In genomic region chr11:117871911-117872584, GRCm38 (mm10) we compare ENCODE assay signal across 9 mouse cellular contexts. TPM values are rescaled to one million over a fixed set of nuclear protein-coding genes. Genes with fewer than 3 reads are reported as not detected.
DNase-seq lines count a peak whose midpoint lies in the region; ATAC-seq lines count a peak whose summit lies in the region.
"Had no signal": no experiment of that assay in that cellular context is flagged by ENCODE, and none has a peak within 500 bp of the region (broad histone marks: within the 10 kb centered on the region; RNA-seq: fewer than 3 reads in every experiment).

No protein-coding gene starts in this region.

- intact Hi-C loops in gastrocnemius, postnatal 14 days (cut with DNase I; ENCODE audit: low total_unique reads), result loop anchor here (5.0 kb wide), 2 partner anchors 95 to 145 kb away; no protein-coding TSS in a partner anchor

- H3K4me3 ChIP-seq in lung, embryonic 15.5 days, result no peak overlapping the region
- no peak overlapping the region for H3K4me3 ChIP-seq in midbrain, embryonic 15.5 days

- no peak for ATAC-seq in lung, embryonic 15.5 days (ENCODE audit: borderline replicate concordance, extremely low read depth, low FRiP score, low TSS enrichment)
- no peak for ATAC-seq in midbrain, embryonic 15.5 days (replicated peaks)

- 52% methylated on average over 12 of the region's 12 CpGs for WGBS in lung, embryonic 15.5 days
- 65% methylated on average over 12 of the region's 12 CpGs for WGBS in midbrain, embryonic 15.5 days

- peak overlapping the region; percentile 97 for H3K4me2 ChIP-seq in lung, embryonic 15.5 days
- peak overlapping the region; percentile 74 for H3K4me2 ChIP-seq in midbrain, embryonic 15.5 days

- H3K27ac ChIP-seq in lung, embryonic 15.5 days, result no peak overlapping the region
- H3K27ac ChIP-seq in midbrain, embryonic 15.5 days, result no peak overlapping the region

- no peaks in the 10 kb centered on the region for H3K36me3 ChIP-seq in lung, embryonic 15.5 days
- H3K36me3 ChIP-seq in midbrain, embryonic 15.5 days (replicated peaks), result no peaks in the 10 kb centered on the region

- H3K4me1 ChIP-seq in lung, embryonic 15.5 days, result peaks cover 15% of the 10 kb centered on the region; the same call in 1 of the 2 replicates
- peaks cover 18% of the 10 kb centered on the region for H3K4me1 ChIP-seq in midbrain, embryonic 15.5 days

- H3K9ac ChIP-seq in lung, embryonic 15.5 days, result no peak overlapping the region
- no peak overlapping the region for H3K9ac ChIP-seq in midbrain, embryonic 15.5 days

- DNase-seq in lung, postnatal 14 days, result no peak
- DNase-seq in induced T-regulatory cell, adult 2 months (ENCODE audit: low read depth), result peak; percentile 95
- peak; percentile 95 for DNase-seq in thymus, postnatal 14 days
- no peak for DNase-seq in gastrocnemius, postnatal 14 days
- DNase-seq in right cerebral cortex, postnatal 25 days, result no peak
- DNase-seq in layer of hippocampus, adult 9-11 months, result no peak

- H3K27me3 ChIP-seq in lung, embryonic 15.5 days, result no peaks in the 10 kb centered on the region
- no peaks in the 10 kb centered on the region for H3K27me3 ChIP-seq in midbrain, embryonic 15.5 days (replicated peaks)

- H3K9me3 ChIP-seq in lung, embryonic 15.5 days, result no peaks in the 10 kb centered on the region
- no peaks in the 10 kb centered on the region for H3K9me3 ChIP-seq in midbrain, embryonic 15.5 days

RNA-seq across cellular contexts. Expression of gene Tha1, which starts 1.2 kb away (rescaled TPM):
- 5.0 and 5.4 TPM in 2 replicates for polyA plus RNA-seq in lung, embryonic 15.5 days (2015; fragmentation: Nextera tagmentation; extraction: Ambion mirVana)
- 5.3 and 5.6 TPM in 2 replicates for polyA plus RNA-seq in midbrain, embryonic 15.5 days (2015; fragmentation: Nextera tagmentation; extraction: Ambion mirVana)
- total RNA-seq in gastrocnemius, postnatal 14 days (2021), result 1 to 10 TPM; 5.8 to 7.5 TPM

RNA-seq across cellular contexts. Expression of gene Tmem235, which starts 11.5 kb away (rescaled TPM):
- polyA plus RNA-seq in lung, embryonic 15.5 days (2015; fragmentation: Nextera tagmentation; extraction: Ambion mirVana), result not detected in 2 replicates
- not detected in 2 replicates for polyA plus RNA-seq in midbrain, embryonic 15.5 days (2015; fragmentation: Nextera tagmentation; extraction: Ambion mirVana)
- total RNA-seq in gastrocnemius, postnatal 14 days (2021), result not detected
- polyA plus RNA-seq: liver, embryonic 16.5 days had no signal

RNA-seq across cellular contexts. Expression of gene Birc5, which starts 23.0 kb away (rescaled TPM):
- polyA plus RNA-seq in lung, embryonic 15.5 days (2015; fragmentation: Nextera tagmentation; extraction: Ambion mirVana), result 352 and 368 TPM in 2 replicates
- 29.4 and 32.8 TPM in 2 replicates for polyA plus RNA-seq in midbrain, embryonic 15.5 days (2015; fragmentation: Nextera tagmentation; extraction: Ambion mirVana)
- 1 to 10 TPM; 4.2 TPM for total RNA-seq in gastrocnemius, postnatal 14 days (2021)

RNA-seq across cellular contexts. Expression of gene Tk1, which starts 46.2 kb away (rescaled TPM):
- 145 and 147 TPM in 2 replicates for polyA plus RNA-seq in lung, embryonic 15.5 days (2015; fragmentation: Nextera tagmentation; extraction: Ambion mirVana)
- 15.3 and 19.7 TPM in 2 replicates for polyA plus RNA-seq in midbrain, embryonic 15.5 days (2015; fragmentation: Nextera tagmentation; extraction: Ambion mirVana)
- total RNA-seq in gastrocnemius, postnatal 14 days (2021), result 1 to 10 TPM; 5.4 to 5.8 TPM

RNA-seq across cellular contexts. Expression of gene Afmid, which starts 46.3 kb away (rescaled TPM):
- polyA plus RNA-seq in lung, embryonic 15.5 days (2015; fragmentation: Nextera tagmentation; extraction: Ambion mirVana), result 3.8 and 5.3 TPM in 2 replicates
- polyA plus RNA-seq in midbrain, embryonic 15.5 days (2015; fragmentation: Nextera tagmentation; extraction: Ambion mirVana), result 4.9 and 5.4 TPM in 2 replicates
- 1 to 10 TPM; 3.5 to 3.6 TPM for total RNA-seq in gastrocnemius, postnatal 14 days (2021)

Comparison
In these comparisons a context has a peak if more than half of its experiments do, and no peak if none do; other contexts are left out.
1. DNase-seq: peak in induced T-regulatory cell, adult 2 months (single experiment) and thymus, postnatal 14 days (single experiment); none in lung, postnatal 14 days (single experiment), gastrocnemius, postnatal 14 days (single experiment), right cerebral cortex, postnatal 25 days (single experiment) and layer of hippocampus, adult 9-11 months (single experiment).
2. RNA of gene Birc5, which starts 23.0 kb away (polyA plus RNA-seq): 352 to 368 TPM in lung, embryonic 15.5 days; 29.4 to 32.8 TPM in midbrain, embryonic 15.5 days; every median in the first group is over 10 times any median in the second.